Mouse (Mus musculus): Measurements from ENCODE around the gene Pstk.

Pstk gene

DNA sequence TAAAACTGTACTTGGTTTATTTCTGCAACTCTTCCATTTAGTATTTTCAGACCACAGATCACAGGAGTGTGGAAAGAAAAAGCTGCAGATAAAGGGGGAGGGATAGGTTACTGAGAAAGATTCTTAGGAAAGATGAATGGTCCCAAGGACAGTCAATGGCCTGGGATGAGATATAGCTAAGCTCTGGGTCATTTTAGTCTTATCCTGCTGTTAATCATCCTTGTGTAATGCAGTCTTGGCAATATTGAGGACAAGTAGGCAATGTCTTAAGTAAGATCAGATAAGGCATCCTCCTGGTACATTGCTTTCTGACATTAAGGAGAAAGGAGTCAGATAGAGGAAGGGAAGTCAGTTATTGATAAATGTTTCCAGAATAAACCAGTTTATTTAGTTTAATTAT is 46.7 kb downstream of the Pstk start:
- DNase-seq: no peak

GRCm38 (mm10) chr7:131424912-131425311 is 54.0 kb downstream of the Pstk start:
- DNase-seq: no peak

DNA sequence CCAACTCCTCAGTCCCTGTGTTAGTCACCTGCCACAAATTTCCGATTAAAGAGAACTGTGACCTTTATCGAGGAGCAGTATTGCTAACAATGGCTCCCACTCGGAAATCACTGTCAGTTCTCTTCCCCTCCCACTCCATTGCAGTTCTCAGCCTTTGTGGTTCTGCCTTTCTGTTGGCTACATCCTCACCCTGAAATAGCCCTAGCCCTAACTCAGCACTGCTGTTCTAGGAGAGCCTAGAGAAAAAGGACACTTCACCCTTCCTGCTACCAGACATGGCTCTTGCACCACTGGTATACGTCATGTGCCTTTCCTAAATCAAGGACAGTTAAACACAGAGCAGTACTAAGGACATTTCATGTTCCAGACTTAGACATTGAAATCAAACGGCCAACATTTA is 56.4 kb downstream of the Pstk start:
- DNase-seq: no peak

- DNase-seq: peak; percentile 38
Measured at GRCm38 (mm10) chr7:131432244-131432643, 61.3 kb downstream of the Pstk start.

- no peak for DNase-seq
Measured at GRCm38 (mm10) chr7:131434276-131434675, 63.3 kb downstream of the Pstk start.

- no peak for DNase-seq
Measured at GRCm38 (mm10) chr7:131437051-131437450, 66.1 kb downstream of the Pstk start.
